39 mouse cellular contexts compared by ENCODE assay signal in genomic region chr2:154193994-154194504, GRCm38 (mm10). TPM values are rescaled to one million over a fixed set of nuclear protein-coding genes. Genes with fewer than 3 reads are reported as not detected.
DNase-seq lines count a peak whose midpoint lies in the region; TF ChIP-seq lines count a peak whose summit lies in the region.
"Had no signal": no experiment of that assay in that cellular context is flagged by ENCODE, and none has a peak within 500 bp of the region (broad histone marks: within the 10 kb centered on the region; RNA-seq: fewer than 3 reads in every experiment).

No protein-coding gene starts in this region.

- peak overlapping the region; percentile 50 for H3K27ac ChIP-seq in testis, adult 2 months (ENCODE audit: control insufficient read depth, insufficient read depth, low read depth, low read length)
- H3K27ac ChIP-seq: embryonic facial prominence, embryonic 13.5 days; hindbrain, embryonic 12.5 days; hindbrain, postnatal 0 days; intestine, embryonic 15.5 days; liver, embryonic 12.5 days; midbrain, embryonic 10.5 days; neural tube, embryonic 12.5 days had no signal

- H3K27me3 ChIP-seq in testis, adult 2 months (ENCODE audit: control insufficient read depth, insufficient read depth, low read length), result no peaks in the 10 kb centered on the region
- H3K27me3 ChIP-seq: embryonic facial prominence, embryonic 13.5 days; hindbrain, embryonic 12.5 days; intestine, embryonic 15.5 days; liver, embryonic 12.5 days; neural tube, embryonic 12.5 days had no signal

- no peak for TF ChIP-seq POLR2A in testis, adult 2 months (IDR thresholded peaks at IDR 0.05; ENCODE audit: control insufficient read depth, low read depth, low read length)

- no peak overlapping the region for H3K4me3 ChIP-seq in testis, adult 2 months (ENCODE audit: control insufficient read depth, low read depth, low read length)
- H3K4me3 ChIP-seq: embryonic facial prominence, embryonic 13.5 days; hindbrain, embryonic 12.5 days; intestine, embryonic 15.5 days; liver, embryonic 12.5 days; midbrain, embryonic 10.5 days; myocyte; neural tube, embryonic 12.5 days had no signal

- H3K4me1 ChIP-seq in testis, adult 2 months (ENCODE audit: control insufficient read depth, insufficient read depth, low read length), result peaks cover 3% of the 10 kb centered on the region
- H3K4me1 ChIP-seq: embryonic facial prominence, embryonic 13.5 days; hindbrain, embryonic 12.5 days; intestine, embryonic 15.5 days; liver, embryonic 12.5 days; neural tube, embryonic 12.5 days had no signal

- TF ChIP-seq CTCF in testis, adult 2 months (IDR thresholded peaks at IDR 0.05; ENCODE audit: control insufficient read depth, insufficient read depth, insufficient replicate concordance, low read depth, low read length), result no peak

- peak; percentile 84 for DNase-seq in heart, adult 11 months
- DNase-seq in heart, adult 8-10 months (ENCODE audit: low spot score), result no peak
- DNase-seq in testis, postnatal 14 days (ENCODE audit: low spot score), result no peak
- peak; percentile 63 to 68 for DNase-seq in adrenal gland, postnatal 36 days
- peak; percentile 33 for DNase-seq in testis, postnatal 10 days (ENCODE audit: low spot score)
- DNase-seq in urinary bladder, postnatal 10 days (ENCODE audit: low spot score), result no peak
- DNase-seq in spleen, postnatal 36 days (ENCODE audit: low spot score in 2 of 2), result no peak
- DNase-seq: cerebellum, adult 11 months; cerebellum, postnatal 10 days; heart, postnatal 36 days; kidney, adult 2 months; kidney, postnatal 36 days; left cerebral cortex, postnatal 4 days; liver, postnatal 0 days; lung, postnatal 10 days; thymus, postnatal 14 days had no signal

- H3K36me3 ChIP-seq in testis, adult 2 months (ENCODE audit: control insufficient read depth, insufficient read depth, low read length), result no peaks in the 10 kb centered on the region
- H3K36me3 ChIP-seq: embryonic facial prominence, embryonic 13.5 days; hindbrain, embryonic 12.5 days; intestine, embryonic 15.5 days; liver, embryonic 12.5 days; midbrain, embryonic 10.5 days; neural tube, embryonic 12.5 days had no signal

RNA-seq across cellular contexts. Expression of gene Bpifb1, which starts 3.4 kb away (rescaled TPM):
- total RNA-seq in heart, adult 8-10 months (2022), result under 1 TPM in 2 of 4 experiments, not detected in 2; 0.16 to 0.55 TPM
- polyA plus RNA-seq in testis, adult 2 months (2012; rRNA removed), result 0.37 and 0.42 TPM in 2 replicates
- not detected for total RNA-seq in adrenal gland, postnatal 36 days (2021)
- total RNA-seq: common myeloid progenitor, adult 5-6 weeks; gastrocnemius, adult 8-10 months; gastrocnemius, postnatal 4 days; heart, postnatal 36 days; megakaryocyte progenitor cell, adult 5-6 weeks had no signal
- polyA plus RNA-seq: CD4-positive, CD25-positive, alpha-beta regulatory T cell, adult 4 months; embryonic facial prominence, embryonic 13.5 days; forebrain, embryonic 11.5 days; hindbrain, embryonic 12.5 days; kidney, adult 2 months; kidney, embryonic 16.5 days; midbrain, embryonic 10.5 days; myocyte; neural tube, embryonic 12.5 days had no signal

RNA-seq across cellular contexts. Expression of gene Bpifb5, which starts 29.5 kb away (rescaled TPM):
- not detected for total RNA-seq in heart, adult 8-10 months (2022)
- polyA plus RNA-seq in testis, adult 2 months (2012; rRNA removed), result 12.7 and 14.1 TPM in 2 replicates
- under 1 TPM; 0.23 TPM for total RNA-seq in adrenal gland, postnatal 36 days (2021)
- total RNA-seq: common myeloid progenitor, adult 5-6 weeks; gastrocnemius, adult 8-10 months; heart, postnatal 36 days; hindbrain, postnatal 0 days; layer of hippocampus, adult 8-10 months; layer of hippocampus, postnatal 25 days; left cerebral cortex, adult 8-10 months had no signal
- polyA plus RNA-seq: CD4-positive, CD25-positive, alpha-beta regulatory T cell, adult 4 months; forebrain, embryonic 11.5 days; liver, embryonic 12.5 days; liver, postnatal 0 days; myocyte; neural tube, embryonic 12.5 days had no signal

RNA-seq across cellular contexts. Expression of gene Bpifa5, which starts 31.6 kb away (rescaled TPM):
- total RNA-seq in heart, adult 8-10 months (2022), result not detected
- polyA plus RNA-seq in testis, adult 2 months (2012; rRNA removed), result not detected in 2 replicates
- not detected for total RNA-seq in adrenal gland, postnatal 36 days (2021)
- total RNA-seq: common myeloid progenitor, adult 5-6 weeks; gastrocnemius, adult 8-10 months; gastrocnemius, postnatal 4 days; heart, postnatal 36 days; hindbrain, postnatal 0 days; layer of hippocampus, adult 8-10 months; layer of hippocampus, postnatal 25 days; left cerebral cortex, adult 8-10 months; left cerebral cortex, postnatal 4 days; megakaryocyte progenitor cell, adult 5-6 weeks had no signal
- polyA plus RNA-seq: CD4-positive, CD25-positive, alpha-beta regulatory T cell, adult 4 months; embryonic facial prominence, embryonic 13.5 days; forebrain, embryonic 11.5 days; forebrain, embryonic 16.5 days; heart, embryonic 14.5 days; hindbrain, embryonic 12.5 days; hindbrain, postnatal 0 days; intestine, embryonic 15.5 days; kidney, adult 2 months; kidney, embryonic 16.5 days; limb, embryonic 14.5 days; liver, embryonic 12.5 days; liver, postnatal 0 days; midbrain, embryonic 10.5 days; midbrain, embryonic 16.5 days; myocyte; neural tube, embryonic 12.5 days had no signal

RNA-seq across cellular contexts. Expression of gene Bpifa1, which starts 51.4 kb away (rescaled TPM):
- total RNA-seq in heart, adult 8-10 months (2022), result 10 to 100 TPM in 1 of 4 experiments, not detected in 3; 56.2 TPM
- polyA plus RNA-seq in testis, adult 2 months (2012; rRNA removed), result 0.83 and 0.93 TPM in 2 replicates
- total RNA-seq in adrenal gland, postnatal 36 days (2021), result not detected
- total RNA-seq: common myeloid progenitor, adult 5-6 weeks; gastrocnemius, adult 8-10 months; gastrocnemius, postnatal 4 days; heart, postnatal 36 days; hindbrain, postnatal 0 days; layer of hippocampus, adult 8-10 months; layer of hippocampus, postnatal 25 days; left cerebral cortex, adult 8-10 months; left cerebral cortex, postnatal 4 days; megakaryocyte progenitor cell, adult 5-6 weeks had no signal
- polyA plus RNA-seq: CD4-positive, CD25-positive, alpha-beta regulatory T cell, adult 4 months; forebrain, embryonic 11.5 days; forebrain, embryonic 16.5 days; heart, embryonic 14.5 days; hindbrain, embryonic 12.5 days; intestine, embryonic 15.5 days; kidney, adult 2 months; liver, postnatal 0 days; midbrain, embryonic 10.5 days; midbrain, embryonic 16.5 days; myocyte; neural tube, embryonic 12.5 days had no signal

Comparison
In these comparisons a context has a peak if more than half of its experiments do, and no peak if none do; other contexts are left out.
1. DNase-seq: peak in heart, adult 11 months (single experiment), adrenal gland, postnatal 36 days (2 of 2) and testis, postnatal 10 days (single experiment); none in heart, adult 8-10 months (single experiment), testis, postnatal 14 days (single experiment), urinary bladder, postnatal 10 days (single experiment) and spleen, postnatal 36 days (0 of 2).